Mouse (Mus musculus): ENCODE measurements around the gene Fbxl20.

Fbxl20 gene

GRCm38 (mm10) chr11:98049672-98050519, 100.3 kb downstream of the Fbxl20 start:
- no peak for DNase-seq (ENCODE audit: low read depth, low spot score)

DNA sequence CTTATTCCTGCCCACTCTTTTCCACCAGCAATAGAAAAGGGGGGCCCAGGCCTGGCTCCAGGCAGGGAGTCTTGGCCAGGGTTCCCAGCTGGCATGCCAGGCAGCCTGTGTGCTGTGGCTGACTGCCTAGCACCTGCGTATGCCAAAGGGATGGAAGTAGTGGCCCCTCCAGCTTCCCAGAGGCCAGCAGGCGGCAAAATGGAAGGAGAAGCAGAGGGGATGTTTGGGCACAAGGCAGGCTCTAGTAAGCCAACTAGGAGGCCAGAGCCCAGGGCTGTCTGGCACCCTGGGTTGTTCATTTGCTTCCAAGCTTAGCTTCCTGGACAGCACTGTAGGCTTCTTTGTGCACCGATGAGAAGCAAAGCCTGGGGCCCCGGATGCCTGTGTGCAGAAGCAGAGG, 102.5 kb downstream of the Fbxl20 start:
- no peak for DNase-seq (ENCODE audit: low read depth, low spot score)

DNA sequence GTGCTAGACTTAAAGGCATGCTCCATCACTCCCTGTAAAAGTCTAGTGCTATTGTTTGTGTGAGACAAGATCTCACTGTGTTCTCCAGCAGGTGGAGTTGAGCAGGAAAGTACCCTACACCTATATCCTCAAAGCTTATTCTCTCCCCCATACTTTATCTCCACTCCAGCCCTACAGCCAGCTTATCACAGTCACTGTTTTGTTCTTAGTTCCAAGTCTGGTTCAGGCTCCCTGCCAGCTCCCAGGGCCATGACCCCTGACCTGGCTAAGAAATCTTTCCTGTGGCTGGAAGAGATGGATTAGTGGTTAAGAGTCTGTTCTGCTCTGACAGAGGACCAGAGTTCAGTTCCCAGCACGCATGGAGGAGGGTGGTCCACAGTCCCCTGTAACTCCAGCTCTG, 103.7 kb downstream of the Fbxl20 start:
- no peak for DNase-seq (ENCODE audit: low read depth, low spot score)

DNA sequence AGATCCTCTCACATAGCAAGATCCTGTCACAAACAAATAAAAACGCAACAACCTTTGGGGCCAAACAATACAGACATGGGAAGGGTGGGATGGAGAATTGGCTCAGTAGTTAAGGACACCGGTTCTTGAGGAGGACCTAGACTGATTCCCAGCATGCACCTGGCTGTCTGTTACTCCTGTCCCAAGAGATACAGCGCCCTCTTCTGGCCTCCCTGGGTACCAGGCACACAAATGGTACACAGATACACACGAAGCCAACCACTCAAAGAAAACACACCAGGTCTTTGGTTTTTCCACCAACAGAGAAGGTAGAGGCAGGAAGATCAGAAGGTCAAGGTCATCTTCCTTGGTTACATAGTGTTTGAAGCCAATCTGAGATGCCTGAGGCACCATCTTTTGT, 104.6 kb downstream of the Fbxl20 start:
- no peak for DNase-seq (ENCODE audit: low read depth, low spot score)

GRCm38 (mm10) chr11:98044074-98044473, 106.1 kb downstream of the Fbxl20 start:
- DNase-seq (ENCODE audit: low read depth, low spot score): no peak

GRCm38 (mm10) chr11:98042741-98043140, 107.5 kb downstream of the Fbxl20 start:
- no peak for DNase-seq (ENCODE audit: low read depth, low spot score)

GRCm38 (mm10) chr11:98040975-98041374, 109.2 kb downstream of the Fbxl20 start:
- no peak for DNase-seq (ENCODE audit: low read depth, low spot score)

GRCm38 (mm10) chr11:98037871-98038270, 112.3 kb downstream of the Fbxl20 start:
- DNase-seq (ENCODE audit: low read depth, low spot score): peak; percentile 81

- no peak for DNase-seq (ENCODE audit: low read depth, low spot score)
These were observed 114.2 kb downstream of the Fbxl20 start for GRCm38 (mm10) chr11:98035977-98036377.

- no peak for DNase-seq (ENCODE audit: low read depth, low spot score)
These were observed 115.4 kb downstream of the Fbxl20 start for GRCm38 (mm10) chr11:98034840-98035239.

GRCm38 (mm10) chr11:98034061-98034460, 116.1 kb downstream of the Fbxl20 start:
- DNase-seq (ENCODE audit: low read depth, low spot score): no peak

Measured in telencephalon, adult 2 months (tissue).